Mouse (Mus musculus): ENCODE results near the gene Lins1. TPM values are rescaled to one million over a fixed set of nuclear protein-coding genes. Genes with fewer than 3 reads are reported as not detected.

Gene Lins1
- polyA plus RNA-seq (2012; rRNA removed) = 1.5 and 3.0 TPM in 2 replicates

DNA sequence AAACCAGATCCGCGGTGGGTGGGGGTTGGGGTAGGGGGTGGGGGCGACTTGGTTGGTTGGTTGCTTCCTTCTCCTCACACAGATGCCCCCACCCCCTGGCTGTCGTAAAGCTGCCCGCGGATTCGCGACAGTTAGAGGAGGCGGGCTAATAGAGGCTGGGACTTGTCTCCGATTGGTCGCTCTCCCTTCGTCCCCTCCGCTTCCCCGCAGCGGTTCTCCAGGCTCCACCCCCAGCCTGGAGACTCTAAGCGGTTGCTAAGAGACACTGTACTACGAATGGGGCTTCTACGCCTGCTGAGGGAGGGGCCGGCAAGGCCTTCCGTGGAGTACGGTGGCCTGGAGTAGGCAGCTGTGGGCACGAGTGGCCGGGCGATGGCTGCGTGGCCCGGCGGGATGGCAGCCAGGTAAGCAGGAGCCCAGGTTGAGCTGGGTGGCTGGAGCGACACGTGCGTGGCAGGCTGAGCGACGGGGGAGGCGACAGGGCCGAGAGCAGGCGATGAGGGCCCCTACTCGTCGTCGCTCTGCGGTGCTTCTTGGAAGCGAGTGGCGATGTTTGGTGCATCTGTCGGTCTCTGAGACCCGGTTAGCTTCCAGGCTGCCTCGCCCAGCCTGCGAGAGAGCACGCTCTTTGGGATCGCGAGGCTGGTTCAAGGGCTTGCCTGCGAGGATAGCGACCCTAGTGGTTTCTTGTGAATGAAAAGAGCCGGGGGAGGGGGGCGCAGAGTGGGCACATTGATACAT is at the start of gene Lins1:
Gene Lins1, plus strand, starts transcription at position 270 of the 741 bp plus-strand sequence.

DNA sequence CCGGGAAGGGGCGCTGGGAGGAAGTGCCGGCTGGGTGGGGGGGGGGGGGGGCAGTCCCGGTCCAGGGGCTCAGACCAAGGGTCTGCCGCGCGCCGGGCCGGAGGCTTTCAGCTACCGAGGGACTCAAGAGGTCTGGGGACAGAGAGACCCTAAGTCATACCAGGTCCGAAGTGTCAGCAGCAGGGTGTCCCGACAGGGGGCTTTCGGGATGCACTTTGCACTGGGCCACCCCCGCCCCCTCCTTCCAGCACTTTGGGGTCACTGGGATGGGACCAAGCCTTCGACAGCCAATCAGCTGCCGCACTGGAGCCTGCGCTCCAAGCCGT is 432 bp upstream of the Lins1 start, which contains the start of gene Asb7:
Gene Asb7, minus strand, starts transcription at position 303 of the 326 bp plus-strand sequence.

DNA sequence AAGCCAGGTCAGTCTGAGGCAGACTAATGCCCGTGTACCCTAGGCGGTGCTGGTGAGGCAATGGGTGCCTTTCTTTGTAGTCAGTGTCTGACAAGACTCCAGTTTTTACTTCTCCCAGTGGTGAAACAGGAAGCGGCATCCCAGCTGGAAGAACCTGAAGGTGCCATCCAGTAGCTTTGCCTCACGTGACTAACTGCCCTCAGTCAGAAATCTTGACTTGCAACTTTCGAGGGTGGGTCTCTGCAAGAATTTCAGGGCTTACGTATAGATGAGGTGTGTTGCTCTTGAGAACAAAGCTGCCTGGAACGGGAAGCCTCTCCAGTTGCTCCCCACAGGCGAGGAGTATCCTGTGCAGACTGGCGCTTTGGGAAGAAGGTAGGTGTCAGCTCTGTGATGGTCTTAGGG is 53.7 kb downstream of the Lins1 start, which contains the start of gene Cers3:
Gene Cers3, plus strand, starts transcription at position 128 of the 405 bp plus-strand sequence.

Other genes starting within 250 kb of the Lins1 start
- gene Asb7, start 293 bp upstream of the Lins1 start, polyA plus RNA-seq (2012; rRNA removed) = 0.56 and 1.4 TPM in 2 replicates
- 3.5 and 4.4 TPM in 2 replicates for gene Cers3, start 53.6 kb downstream of the Lins1 start, polyA plus RNA-seq (2012; rRNA removed)
- 0.74 and 0.87 TPM in 2 replicates for gene Adamts17, start 149.8 kb downstream of the Lins1 start, polyA plus RNA-seq (2012; rRNA removed)